Mouse (Mus musculus): ENCODE results near the gene Efcab14. TPM values are rescaled to one million over a fixed set of nuclear protein-coding genes. Genes with fewer than 3 reads are reported as not detected.

Efcab14 gene
- polyA plus RNA-seq, 1 experiment from 2014 or later: 16.3 TPM

GRCm38 (mm10) chr4:115731588-115732222 is 5.8 kb upstream of the Efcab14 start:
- Histone ChIP-seq H3K27ac (replicated peaks) (no peak overlapping the region), H3K4me3 (ENCODE audit: low read depth, low read length) (no peak overlapping the region), H3K9me3 (ENCODE audit: control insufficient read depth, low read length) (no peaks in the 10 kb centered on the region), H3K9ac (ENCODE audit: low read length) (no peak overlapping the region), H3K4me2 (replicated peaks; ENCODE audit: low read depth) (no peak overlapping the region), H3K36me3 (ENCODE audit: control insufficient read depth, insufficient read depth, low read length) (no peaks in the 10 kb centered on the region), H3K4me1 (replicated peaks; ENCODE audit: control insufficient read depth, insufficient read depth) (no peaks in the 10 kb centered on the region), H3K27me3 (ENCODE audit: control insufficient read depth, insufficient read depth, low read length) (no peaks in the 10 kb centered on the region)
- ATAC-seq (ENCODE audit: low FRiP score, low TSS enrichment) (peak; percentile 66), DNase-seq (ENCODE audit: low spot score) (peak; percentile 81)
- WGBS: 20% methylated on average over 7 of the region's 7 CpGs
- TF ChIP-seq CTCF (IDR thresholded peaks at IDR 0.05; ENCODE audit: low read depth) (peak; percentile 91), EP300 (optimal IDR thresholded peaks at IDR 0.05) (no peak)

- DNase-seq (ENCODE audit: low spot score) (peak; percentile 25), ATAC-seq (ENCODE audit: low FRiP score, low TSS enrichment) (peak; percentile 70)
- no peak for TF ChIP-seq EP300 (optimal IDR thresholded peaks at IDR 0.05)
- no peak for TF ChIP-seq CTCF (IDR thresholded peaks at IDR 0.05; ENCODE audit: low read depth)
- H3K27me3 ChIP-seq (ENCODE audit: control insufficient read depth, insufficient read depth, low read length): no peaks in the 10 kb centered on the region
- H3K4me3 ChIP-seq (ENCODE audit: low read depth, low read length): no peak overlapping the region
- H3K9ac ChIP-seq (ENCODE audit: low read length): no peak overlapping the region
- H3K36me3 ChIP-seq (ENCODE audit: control insufficient read depth, insufficient read depth, low read length): no peaks in the 10 kb centered on the region
- no peak overlapping the region for H3K27ac ChIP-seq (replicated peaks)
- H3K4me2 ChIP-seq (replicated peaks; ENCODE audit: low read depth): no peak overlapping the region
- no peaks in the 10 kb centered on the region for H3K9me3 ChIP-seq (ENCODE audit: control insufficient read depth, low read length)
- no peaks in the 10 kb centered on the region for H3K4me1 ChIP-seq (replicated peaks; ENCODE audit: control insufficient read depth, insufficient read depth)
- WGBS: 54% methylated on average over 2 of the region's 3 CpGs
These were observed 5.2 kb upstream of the Efcab14 start for GRCm38 (mm10) chr4:115732223-115732818.

DNA sequence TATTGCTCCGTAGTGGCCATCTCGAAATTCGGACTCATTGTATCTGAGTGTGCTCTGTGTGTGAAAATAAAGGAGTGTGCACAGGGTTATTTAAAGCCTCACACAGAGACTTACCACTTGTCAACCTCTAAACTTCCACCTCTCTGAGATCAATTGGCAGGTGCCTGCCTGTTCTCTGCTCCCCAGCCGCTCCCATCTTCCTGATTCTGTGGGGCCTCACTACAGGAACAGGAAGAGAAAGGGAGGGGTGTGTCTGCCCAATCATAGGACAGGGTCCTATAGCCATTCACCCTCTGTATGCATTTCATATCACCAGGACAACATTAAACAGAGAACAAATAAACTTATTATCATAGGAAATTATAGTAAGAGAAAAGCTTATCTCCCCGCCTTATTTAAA is 3.8 kb upstream of the Efcab14 start:
- H3K36me3 ChIP-seq (ENCODE audit: control insufficient read depth, insufficient read depth, low read length): no peaks in the 10 kb centered on the region
- no peak overlapping the region for H3K4me2 ChIP-seq (replicated peaks; ENCODE audit: low read depth)
- H3K27ac ChIP-seq (replicated peaks): no peak overlapping the region

GRCm38 (mm10) chr4:115734867-115735266 is 2.7 kb upstream of the Efcab14 start:
- no peak overlapping the region for H3K27ac ChIP-seq (replicated peaks)
- ATAC-seq (ENCODE audit: low FRiP score, low TSS enrichment) (no peak), DNase-seq (ENCODE audit: low spot score) (peak; percentile 16)
- 55% methylated on average over 4 of the region's 4 CpGs for WGBS
- H3K9ac ChIP-seq (ENCODE audit: low read length): no peak overlapping the region
- H3K4me3 ChIP-seq (ENCODE audit: low read depth, low read length): no peak overlapping the region
- no peaks in the 10 kb centered on the region for H3K27me3 ChIP-seq (ENCODE audit: control insufficient read depth, insufficient read depth, low read length)
- TF ChIP-seq CTCF (IDR thresholded peaks at IDR 0.05; ENCODE audit: low read depth): no peak
- no peak overlapping the region for H3K4me2 ChIP-seq (replicated peaks; ENCODE audit: low read depth)
- no peaks in the 10 kb centered on the region for H3K36me3 ChIP-seq (ENCODE audit: control insufficient read depth, insufficient read depth, low read length)
- peaks cover 5% of the 10 kb centered on the region for H3K4me1 ChIP-seq (replicated peaks; ENCODE audit: control insufficient read depth, insufficient read depth)
- H3K9me3 ChIP-seq (ENCODE audit: control insufficient read depth, low read length): no peaks in the 10 kb centered on the region

More for the DNA sequence above, 3.8 kb upstream of the Efcab14 start:
- peak; percentile 52 for DNase-seq (ENCODE audit: low spot score)
- H3K4me3 ChIP-seq (ENCODE audit: low read depth, low read length): no peak overlapping the region
- no peak overlapping the region for H3K9ac ChIP-seq (ENCODE audit: low read length)
- TF ChIP-seq CTCF (IDR thresholded peaks at IDR 0.05; ENCODE audit: low read depth) (no peak), EP300 (optimal IDR thresholded peaks at IDR 0.05) (no peak)
- WGBS: 42% methylated on average over 5 of the region's 5 CpGs
- no peaks in the 10 kb centered on the region for H3K27me3 ChIP-seq (ENCODE audit: control insufficient read depth, insufficient read depth, low read length)
- H3K4me1 ChIP-seq (replicated peaks; ENCODE audit: control insufficient read depth, insufficient read depth): peaks cover 4% of the 10 kb centered on the region
- peak; percentile 56; the same call in 1 of the 2 replicates for ATAC-seq (ENCODE audit: low FRiP score, low TSS enrichment)
- H3K9me3 ChIP-seq (ENCODE audit: control insufficient read depth, low read length): no peaks in the 10 kb centered on the region

GRCm38 (mm10) chr4:115738481-115738985 is 989 bp downstream of the Efcab14 start:
- Histone ChIP-seq H3K36me3 (ENCODE audit: control insufficient read depth, insufficient read depth, low read length) (no peaks in the 10 kb centered on the region; the same call in 1 of the 2 replicates), H3K27me3 (ENCODE audit: control insufficient read depth, insufficient read depth, low read length) (no peaks in the 10 kb centered on the region), H3K9me3 (ENCODE audit: control insufficient read depth, low read length) (no peaks in the 10 kb centered on the region), H3K9ac (ENCODE audit: low read length) (peak overlapping the region; percentile 87), H3K4me3 (ENCODE audit: low read depth, low read length) (peak overlapping the region; percentile 69), H3K4me2 (replicated peaks; ENCODE audit: low read depth) (peak overlapping the region; percentile 81), H3K4me1 (replicated peaks; ENCODE audit: control insufficient read depth, insufficient read depth) (peaks cover 5% of the 10 kb centered on the region), H3K27ac (replicated peaks) (no peak overlapping the region)
- no peak for TF ChIP-seq CTCF (IDR thresholded peaks at IDR 0.05; ENCODE audit: low read depth)
- no peak for TF ChIP-seq EP300 (optimal IDR thresholded peaks at IDR 0.05)
- DNase-seq (ENCODE audit: low spot score) (peak; percentile 18), ATAC-seq (ENCODE audit: low FRiP score, low TSS enrichment) (no peak)
- 36% methylated on average over 13 of the region's 13 CpGs for WGBS

- no peaks in the 10 kb centered on the region; the same call in 1 of the 2 replicates for H3K36me3 ChIP-seq (ENCODE audit: control insufficient read depth, insufficient read depth, low read length)
- no peak for ATAC-seq (ENCODE audit: low FRiP score, low TSS enrichment)
- no peak overlapping the region for H3K4me3 ChIP-seq (ENCODE audit: low read depth, low read length)
- no peak overlapping the region for H3K27ac ChIP-seq (replicated peaks)
- H3K4me2 ChIP-seq (replicated peaks; ENCODE audit: low read depth): no peak overlapping the region
- DNase-seq (ENCODE audit: low spot score): no peak
- H3K27me3 ChIP-seq (ENCODE audit: control insufficient read depth, insufficient read depth, low read length): no peaks in the 10 kb centered on the region
- no peaks in the 10 kb centered on the region for H3K9me3 ChIP-seq (ENCODE audit: control insufficient read depth, low read length)
- peak; percentile 45 for TF ChIP-seq CTCF (IDR thresholded peaks at IDR 0.05; ENCODE audit: low read depth)
- TF ChIP-seq EP300 (optimal IDR thresholded peaks at IDR 0.05): no peak
- peaks cover 5% of the 10 kb centered on the region for H3K4me1 ChIP-seq (replicated peaks; ENCODE audit: control insufficient read depth, insufficient read depth)
- no peak overlapping the region for H3K9ac ChIP-seq (ENCODE audit: low read length)
These were observed 5.1 kb downstream of the Efcab14 start for GRCm38 (mm10) chr4:115742658-115743057.

Data from stomach, postnatal 0 days (tissue).